Mouse (Mus musculus) cerebellum, adult 2 months (tissue): ENCODE results near the gene Cavin2.

Experiments
- CTCF ChIP-seq: fragments of 200-500 bp; IDR thresholded peaks from 2 replicates; pipeline ENCODE4 v1.5.1; 2011; ENCODE audit warnings: low read depth, mild to moderate bottlenecking, control low read depth, low read length, moderate library complexity, borderline replicate concordance; ENCODE audit not compliant: insufficient read depth
- POLR2A ChIP-seq: fragments of 200-500 bp; IDR thresholded peaks from 2 replicates; pipeline ENCODE4 v1.6.1; 2011; ENCODE audit warnings: low read length, control low read depth, borderline replicate concordance; ENCODE audit not compliant: insufficient read depth

DNA sequence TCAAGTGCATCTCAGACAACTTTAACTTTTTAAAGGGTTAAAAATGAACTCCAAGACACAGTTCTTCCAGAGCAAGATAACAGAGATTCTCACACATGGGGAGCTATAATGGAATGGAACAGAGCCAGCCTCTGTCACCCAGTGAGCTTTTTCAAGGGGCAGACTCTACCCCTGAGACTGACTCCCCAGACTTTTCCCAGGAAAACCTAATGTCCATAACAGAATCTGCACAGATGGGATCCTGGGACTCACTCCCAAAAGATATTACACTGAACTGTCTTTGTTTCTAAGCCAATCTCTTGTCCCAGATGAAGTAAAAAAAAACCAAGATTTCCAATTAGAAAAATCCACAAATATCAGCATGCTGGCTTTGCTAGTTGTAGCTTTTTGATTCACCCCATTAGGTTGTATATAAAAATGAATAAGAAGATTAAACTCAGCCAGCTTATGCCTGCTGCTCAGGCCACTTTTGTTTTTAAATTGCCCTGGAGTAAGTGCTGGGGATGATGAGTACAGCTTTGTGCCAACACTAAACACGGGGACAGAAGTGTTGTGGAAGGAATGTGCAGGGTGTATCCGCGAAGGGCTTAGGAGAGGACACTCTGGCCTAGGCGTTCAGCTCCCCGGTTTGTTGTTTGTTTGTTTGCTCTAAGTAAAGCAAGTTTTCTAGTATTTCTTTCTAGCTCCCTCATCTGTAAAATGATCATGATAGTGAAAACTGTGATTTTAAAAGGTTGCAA lies 18.6 kb upstream of the Cavin2 start:
- no peak for TF ChIP-seq CTCF
- TF ChIP-seq POLR2A: no peak
